Mouse (Mus musculus) lung, postnatal 0 days (tissue): ENCODE measurements at regions not wholly inside any gene's neighbourhood (a gene's known extent, or its start where the extent isn't known, plus 50 kb on each side); places are given as distances from the start of the nearest gene placed in this dataset.

Experiments
- CTCF ChIP-seq: IDR thresholded peaks from 2 replicates; pipeline ENCODE4 v1.5.1; 2016; ENCODE audit warnings: antibody characterized with exemption, mild to moderate bottlenecking
- EP300 ChIP-seq: IDR thresholded peaks from 2 replicates; pipeline ENCODE4 v1.6.1; 2016; ENCODE audit warnings: antibody characterized with exemption, mild to moderate bottlenecking, control low read depth

- TF ChIP-seq CTCF: no peak
- TF ChIP-seq EP300: no peak
Measured at GRCm38 (mm10) chr12:107127591-107127990, 360.8 kb upstream of the 3110018I06Rik start.
